8 mouse cellular contexts compared by ENCODE assay signal in the genomic region with DNA sequence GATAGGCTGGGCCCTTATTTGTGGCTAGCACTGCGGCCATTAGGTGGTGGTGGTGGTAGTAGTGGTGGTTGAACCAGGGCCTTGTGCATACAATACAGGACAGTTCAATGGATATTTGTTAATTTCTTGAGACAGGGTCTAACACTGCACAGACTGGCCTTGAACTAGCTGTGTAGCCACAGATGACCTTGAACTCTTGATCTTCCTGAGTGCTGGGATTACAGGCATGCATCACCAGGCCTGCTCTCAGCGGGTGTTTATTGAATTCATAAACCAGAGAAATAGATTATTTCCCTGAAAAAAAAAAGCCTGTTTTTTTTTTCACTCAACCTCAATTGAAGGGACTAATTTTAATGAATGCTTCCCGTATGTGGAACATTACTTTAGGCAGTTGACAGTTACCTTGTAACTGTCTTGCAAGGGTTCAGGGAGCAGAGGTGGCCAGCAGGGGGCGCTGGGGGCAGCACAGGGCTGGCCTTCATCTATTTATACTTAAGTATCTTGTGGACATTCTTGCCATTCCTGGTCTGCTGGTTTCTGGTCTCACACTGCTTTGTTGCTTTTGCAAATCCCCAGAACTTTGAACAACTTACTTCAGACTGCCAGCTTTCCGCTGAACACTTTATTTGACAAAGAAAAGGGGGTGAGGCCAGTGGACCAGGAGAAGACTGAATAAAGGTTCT. TPM values are rescaled to one million over a fixed set of nuclear protein-coding genes. Genes with fewer than 3 reads are reported as not detected.
DNase-seq lines count a peak whose midpoint lies in the region; ATAC-seq and TF ChIP-seq lines count a peak whose summit lies in the region.

No protein-coding gene starts in this region.

- H3K4me3 ChIP-seq in heart, embryonic 11.5 days (ENCODE audit: low read depth, low read length): no peak overlapping the region
- H3K4me3 ChIP-seq in neural tube, embryonic 11.5 days (ENCODE audit: low read depth, low read length): no peak overlapping the region
- no peak overlapping the region for H3K4me3 ChIP-seq in thymus, adult 2 months (ENCODE audit: control insufficient read depth, insufficient read depth, low read length)

- H3K27ac ChIP-seq in heart, embryonic 11.5 days (ENCODE audit: low read depth, low read length): no peak overlapping the region
- H3K27ac ChIP-seq in neural tube, embryonic 11.5 days (ENCODE audit: low read depth, low read length): no peak overlapping the region
- H3K27ac ChIP-seq in thymus, adult 2 months (ENCODE audit: control insufficient read depth, insufficient read depth, low read length): no peak overlapping the region

- ATAC-seq in heart, embryonic 11.5 days (replicated peaks; ENCODE audit: insufficient number of reproducible peaks, low FRiP score, low TSS enrichment): no peak
- no peak for ATAC-seq in neural tube, embryonic 11.5 days (ENCODE audit: insufficient read depth, low FRiP score, low TSS enrichment)

- H3K4me2 ChIP-seq in heart, embryonic 11.5 days: no peak overlapping the region
- H3K4me2 ChIP-seq in neural tube, embryonic 11.5 days (ENCODE audit: low read depth): no peak overlapping the region

- peak; percentile 78 for TF ChIP-seq CTCF in thymus, adult 2 months (IDR thresholded peaks at IDR 0.05; ENCODE audit: borderline replicate concordance, control insufficient read depth, extremely low read depth, insufficient read depth, low read length, poor library complexity)

- H3K27me3 ChIP-seq in heart, embryonic 11.5 days (ENCODE audit: control insufficient read depth, insufficient read depth, low read length): peaks cover 8% of the 10 kb centered on the region; the same call in 1 of the 2 replicates
- no peaks in the 10 kb centered on the region for H3K27me3 ChIP-seq in neural tube, embryonic 11.5 days (ENCODE audit: control insufficient read depth, insufficient read depth, low read length)
- no peaks in the 10 kb centered on the region for H3K27me3 ChIP-seq in thymus, adult 2 months (ENCODE audit: control insufficient read depth, insufficient read depth, low read length)

- peak; percentile 89 for DNase-seq in heart, adult 11 months
- peak; percentile 82 to 87 for DNase-seq in adrenal gland, adult 18-20 months (ENCODE audit: low spot score in 2 of 2)
- DNase-seq in embryo, embryonic 10.5 days (ENCODE audit: low spot score): peak; percentile 77
- DNase-seq in heart, postnatal 10 days: peak; percentile 77 to 90
- DNase-seq in left cerebral cortex, adult 8-10 months (ENCODE audit: low spot score in 2 of 2): peak; percentile 34 to 64
- peak; percentile 76 for DNase-seq in neural tube, embryonic 11.5 days (ENCODE audit: low spot score)
- DNase-seq in thymus, adult 2 months: peak; percentile 56

- H3K4me1 ChIP-seq in heart, embryonic 11.5 days (ENCODE audit: control insufficient read depth, insufficient read depth, low read length): 0 out of 2 replicates have a peak, but pooled peaks cover 3% of the 10 kb centered on the region
- no peaks in the 10 kb centered on the region for H3K4me1 ChIP-seq in neural tube, embryonic 11.5 days (ENCODE audit: control insufficient read depth, insufficient read depth, low read length)
- H3K4me1 ChIP-seq in thymus, adult 2 months (replicated peaks; ENCODE audit: control insufficient read depth, insufficient read depth, low read length): no peaks in the 10 kb centered on the region

- TF ChIP-seq POLR2A in thymus, adult 2 months (IDR thresholded peaks at IDR 0.05; ENCODE audit: control insufficient read depth, extremely low read depth, insufficient read depth, low read length, poor library complexity): no peak

- no peaks in the 10 kb centered on the region for H3K9me3 ChIP-seq in heart, embryonic 11.5 days (replicated peaks; ENCODE audit: control insufficient read depth, low read length)
- H3K9me3 ChIP-seq in neural tube, embryonic 11.5 days (ENCODE audit: control insufficient read depth, low read length): no peaks in the 10 kb centered on the region

- intact Hi-C loops in heart, postnatal 10 days (cut with DNase I): loop anchor here (1.0 to 5.0 kb wide), 3 partner anchors 245 to 568 kb away; a partner anchor contains a TSS

- no peak overlapping the region for H3K9ac ChIP-seq in heart, embryonic 11.5 days (ENCODE audit: low read depth, low read length)
- no peak overlapping the region for H3K9ac ChIP-seq in neural tube, embryonic 11.5 days (ENCODE audit: low read length)

- H3K36me3 ChIP-seq in heart, embryonic 11.5 days (ENCODE audit: control insufficient read depth, insufficient read depth, low read length): no peaks in the 10 kb centered on the region
- no peaks in the 10 kb centered on the region for H3K36me3 ChIP-seq in neural tube, embryonic 11.5 days (ENCODE audit: control insufficient read depth, insufficient read depth, low read length)
- no peaks in the 10 kb centered on the region for H3K36me3 ChIP-seq in thymus, adult 2 months (ENCODE audit: control insufficient read depth, insufficient read depth, low read length)

- 43% methylated on average over 5 of the region's 5 CpGs for WGBS in heart, embryonic 11.5 days (ENCODE audit: insufficient replicate concordance)
- WGBS in neural tube, embryonic 11.5 days: 49% methylated on average over 5 of the region's 5 CpGs
- WGBS in thymus, adult 2 months: 59% methylated on average over 5 of the region's 5 CpGs

RNA-seq across cellular contexts. Expression of a gene that starts 8.6 kb away (rescaled TPM):
- 0.58 and 0.70 TPM in 2 replicates for polyA plus RNA-seq in heart, embryonic 11.5 days (2014; fragmentation: Nextera tagmentation; extraction: Ambion mirVana)
- 1 to 10 TPM in 1 of 2 experiments, under 1 TPM in 1; 0.74 to 1.3 TPM for total RNA-seq in adrenal gland, adult 18-20 months (2021)
- total RNA-seq in heart, postnatal 10 days (2021): 1 to 10 TPM; 3.3 to 4.2 TPM
- 10 to 100 TPM in 3 of 4 experiments, 1 to 10 TPM in 1; 9.4 to 11.4 (median 11.1) TPM for total RNA-seq in left cerebral cortex, adult 8-10 months (2022)
- polyA plus RNA-seq in neural tube, embryonic 11.5 days (2014; fragmentation: Nextera tagmentation; extraction: Ambion mirVana): 4.7 and 5.7 TPM in 2 replicates
- polyA plus RNA-seq in thymus, adult 2 months (2012; rRNA removed): 0.40 and 0.70 TPM in 2 replicates

RNA-seq across cellular contexts. Expression of a gene that starts 53.0 kb away (rescaled TPM):
- polyA plus RNA-seq in heart, embryonic 11.5 days (2014; fragmentation: Nextera tagmentation; extraction: Ambion mirVana): 19.5 and 22.2 TPM in 2 replicates
- total RNA-seq in adrenal gland, adult 18-20 months (2021): 10 to 100 TPM; 20.7 to 20.8 TPM
- 10 to 100 TPM; 17.4 to 21.3 TPM for total RNA-seq in heart, postnatal 10 days (2021)
- total RNA-seq in left cerebral cortex, adult 8-10 months (2022): 10 to 100 TPM; 28.8 to 30.4 (median 30.2) TPM
- polyA plus RNA-seq in neural tube, embryonic 11.5 days (2014; fragmentation: Nextera tagmentation; extraction: Ambion mirVana): 25.4 and 25.6 TPM in 2 replicates
- 11.0 and 12.0 TPM in 2 replicates for polyA plus RNA-seq in thymus, adult 2 months (2012; rRNA removed)
